Mouse (Mus musculus) ES-E14 (cell line): Measurements from ENCODE around the gene Paxx. TPM values are rescaled to one million over a fixed set of nuclear protein-coding genes. Genes with fewer than 3 reads are reported as not detected.

Experiments used
- DNase-seq: peaks from one replicate; pipeline ENCODE4 v3.0.0-alpha.2; 2013; ENCODE audit warnings: low read depth, low spot score
- H3K27ac ChIP-seq: 2 replicates; pipeline ENCODE4 v1.5.1; 2012; ENCODE audit warnings: low read depth, mild to moderate bottlenecking, low read length, moderate library complexity, mixed read lengths; ENCODE audit not compliant: poor library complexity, insufficient read depth, severe bottlenecking
- H3K36me3 ChIP-seq: 2 replicates; pipeline ENCODE4 v1.6.1; 2012; ENCODE audit warnings: mild to moderate bottlenecking, low read length, moderate library complexity, mixed read lengths; ENCODE audit not compliant: control insufficient read depth, poor library complexity, insufficient read depth, severe bottlenecking
- H3K4me1 ChIP-seq, 2 experiments: fragments of 150-350 bp in 1 of 2; sonication (generic) in 1 of 2; 2 replicates each; pipeline ENCODE4 v1.6.1; 2012; ENCODE audit warnings: low read length in 2 of 2, mild to moderate bottlenecking in 1 of 2, mixed read lengths in 1 of 2; ENCODE audit not compliant: control insufficient read depth in 2 of 2, insufficient read depth in 2 of 2, poor library complexity in 1 of 2
- H3K4me3 ChIP-seq, 2 experiments: fragments of 150-350 bp in 1 of 2; sonication (generic) in 1 of 2; 2 replicates each; pipeline ENCODE4 v1.5.1; 2012; ENCODE audit warnings: low read length in 2 of 2, low read depth in 1 of 2, mild to moderate bottlenecking in 1 of 2, mixed read lengths in 1 of 2; ENCODE audit not compliant: insufficient read depth in 1 of 2, poor library complexity in 1 of 2, severe bottlenecking in 1 of 2
- H3K9ac ChIP-seq: 2 replicates; pipeline ENCODE4 v1.6.1; 2012; ENCODE audit warnings: low read depth, mild to moderate bottlenecking, low read length, mixed read lengths; ENCODE audit not compliant: poor library complexity, insufficient read depth, severe bottlenecking
- H3K9me3 ChIP-seq: fragments of 150-350 bp; sonication (generic); 2 replicates; pipeline ENCODE4 v1.6.1; 2012; ENCODE audit warnings: low read depth, mild to moderate bottlenecking, low read length; ENCODE audit not compliant: control insufficient read depth, insufficient read depth
- CHD2 ChIP-seq: IDR thresholded peaks from 2 replicates; pipeline ENCODE4 v1.6.1; 2014; ENCODE audit warnings: mild to moderate bottlenecking, low read depth, low read length, inconsistent platforms
- HCFC1 ChIP-seq: IDR thresholded peaks from 2 replicates; pipeline ENCODE4 v1.6.1; 2012; ENCODE audit warnings: low read length, inconsistent platforms, borderline replicate concordance; ENCODE audit not compliant: insufficient read depth
- MAFK ChIP-seq: IDR thresholded peaks from 2 replicates; pipeline ENCODE4 v1.6.1; 2014; ENCODE audit warnings: mild to moderate bottlenecking, low read depth, low read length, inconsistent platforms; ENCODE audit not compliant: insufficient read depth
- ZC3H11A ChIP-seq: IDR thresholded peaks from 2 replicates; pipeline ENCODE4 v1.6.1; 2012; ENCODE audit warnings: low read depth, mild to moderate bottlenecking, inconsistent platforms, low read length, borderline replicate concordance
- ZNF384 ChIP-seq: IDR thresholded peaks from 2 replicates; pipeline ENCODE4 v1.6.1; 2012; ENCODE audit warnings: low read depth, low read length, inconsistent platforms
- in situ Hi-C, 2 experiments: fragments of 600-800 bp; cut with MboI; formaldehyde crosslinking; loops; one replicate each; pipeline ENCODE4 v1.15.1; 2025; ENCODE audit warnings: low sequenced_read_pairs in 2 of 2, inconsistent platforms in 1 of 2; ENCODE audit not compliant: unreplicated experiment in 2 of 2
- total RNA-seq: library from RNA; depleted of rRNA; stranded (reverse); fragments of 300-350 nt; gene quantifications from 2 replicates; pipeline ENCODE4 v1.2.3, GENCODE M21; 2012; rRNA removed

The Paxx gene
- 4.8 and 7.2 TPM in 2 replicates for total RNA-seq

GRCm38 (mm10) chr2:25460551-25461309 is at the start of gene Paxx:
TSS of gene Paxx (minus strand) at chr2:25461094.
- Histone ChIP-seq H3K4me1 (peaks cover 0 to 9% of the 10 kb centered on the region in 2 experiments; a peak in 1 of 4 replicates), H3K36me3 (no peaks in the 10 kb centered on the region), H3K9ac (peak within 1 kb of the TSS; percentile 82), H3K9me3 (no peaks in the 10 kb centered on the region), H3K4me3 (peak within 1 kb of the TSS; percentile 68 to 79), H3K27ac (peak within 1 kb of the TSS; percentile 23; the same call in 1 of the 2 replicates)
- DNase-seq: peak; percentile 97
- no peak for TF ChIP-seq ZNF384
- TF ChIP-seq HCFC1: no peak
- TF ChIP-seq CHD2: no peak
- no peak for TF ChIP-seq ZC3H11A
- no peak for TF ChIP-seq MAFK
- in situ Hi-C loops: no loop called here

GRCm38 (mm10) chr2:25509912-25510311 is 49.0 kb upstream of the Paxx start:
- in situ Hi-C loops: no loop called here
- DNase-seq: no peak
- TF ChIP-seq ZC3H11A (no peak), MAFK (no peak), ZNF384 (no peak), HCFC1 (no peak), CHD2 (no peak)

GRCm38 (mm10) chr2:25506964-25507363 is 46.1 kb upstream of the Paxx start:
- Histone ChIP-seq H3K27ac (no peak overlapping the region), H3K9ac (no peak overlapping the region), H3K9me3 (no peaks in the 10 kb centered on the region), H3K4me1 (peaks cover 0 to 5% of the 10 kb centered on the region in 2 experiments; a peak in 1 of 4 replicates), H3K4me3 (no peak overlapping the region), H3K36me3 (peaks cover 11% of the 10 kb centered on the region; the same call in 1 of the 2 replicates)
- in situ Hi-C loops: no loop called here
- TF ChIP-seq MAFK (no peak), HCFC1 (no peak), ZC3H11A (no peak)
- no peak for DNase-seq

More at GRCm38 (mm10) chr2:25509912-25510311, 49.0 kb upstream of the Paxx start:
- Histone ChIP-seq H3K27ac (no peak overlapping the region), H3K9me3 (no peaks in the 10 kb centered on the region), H3K4me1 (no peaks in the 10 kb centered on the region), H3K9ac (no peak overlapping the region), H3K4me3 (no peak overlapping the region), H3K36me3 (no peaks in the 10 kb centered on the region)

- TF ChIP-seq ZNF384: no peak
- TF ChIP-seq MAFK: no peak
- no peak for TF ChIP-seq CHD2
- no peak for TF ChIP-seq HCFC1
- TF ChIP-seq ZC3H11A: no peak
- no peak for DNase-seq
- Histone ChIP-seq H3K4me1 (peaks cover 0 to 6% of the 10 kb centered on the region in 2 experiments; a peak in 1 of 4 replicates), H3K9ac (no peak overlapping the region), H3K4me3 (no peak overlapping the region), H3K36me3 (peaks cover 11% of the 10 kb centered on the region; the same call in 1 of the 2 replicates), H3K27ac (no peak overlapping the region), H3K9me3 (no peaks in the 10 kb centered on the region)
- in situ Hi-C loops: no loop called here
Observed at GRCm38 (mm10) chr2:25505860-25506259, 45.0 kb upstream of the Paxx start.
